Mouse (Mus musculus): ENCODE measurements around the gene Lce1b.
A peak's percentile ranks its signal among the peaks of the same experiment; 100 is the strongest.
"Not testable (repeated sequence)": the region's sequence is repeated elsewhere in the genome, so short reads cannot be mapped to it uniquely, and the experiment has no call there.

Gene Lce1b

DNA sequence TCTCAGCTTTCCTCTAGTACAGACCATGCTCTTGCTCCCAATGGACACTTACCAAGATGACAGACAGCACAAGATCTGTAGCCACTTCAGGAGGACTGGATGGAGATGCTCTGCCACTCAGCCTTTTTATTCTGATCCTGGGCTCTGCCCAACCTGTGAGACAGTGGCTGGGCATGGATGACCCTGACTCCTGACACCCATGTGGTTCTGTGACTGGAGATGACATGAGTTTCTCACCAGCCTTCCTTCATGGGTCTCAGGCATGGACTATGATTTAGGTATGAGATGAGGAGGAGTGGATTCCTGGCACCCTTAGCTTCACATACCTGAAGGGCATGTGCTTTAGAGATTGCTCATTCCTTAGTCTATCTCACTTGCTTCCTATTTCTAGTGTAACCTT, at the start of gene Lce1b:
TSS of gene Lce1b (minus strand) at position 101 of the 400 bp plus-strand sequence.
- DNase-seq: no peak

GRCm38 (mm10) chr3:92694613-92695012, 37.9 kb upstream of the Lce1b start:
- no peak for DNase-seq

GRCm38 (mm10) chr3:92691688-92692087, 35.0 kb upstream of the Lce1b start:
- DNase-seq: no peak

GRCm38 (mm10) chr3:92689154-92689553, 32.4 kb upstream of the Lce1b start:
- DNase-seq: not testable (repeated sequence)

- DNase-seq: no peak
These were observed 30.4 kb upstream of the Lce1b start, which contains the start of gene Lce1d for GRCm38 (mm10) chr3:92687110-92687509. TSS of gene Lce1d (minus strand) at chr3:92687210.

- no peak for DNase-seq
These were observed 22.2 kb upstream of the Lce1b start, which contains the start of gene Lce1c for GRCm38 (mm10) chr3:92678947-92679346. TSS of gene Lce1c (plus strand) at chr3:92679247.

- DNase-seq: no peak
These were observed 13.5 kb upstream of the Lce1b start, which contains the start of gene Lce1a2 for GRCm38 (mm10) chr3:92670215-92670614. TSS of gene Lce1a2 (minus strand) at chr3:92670315.

DNA sequence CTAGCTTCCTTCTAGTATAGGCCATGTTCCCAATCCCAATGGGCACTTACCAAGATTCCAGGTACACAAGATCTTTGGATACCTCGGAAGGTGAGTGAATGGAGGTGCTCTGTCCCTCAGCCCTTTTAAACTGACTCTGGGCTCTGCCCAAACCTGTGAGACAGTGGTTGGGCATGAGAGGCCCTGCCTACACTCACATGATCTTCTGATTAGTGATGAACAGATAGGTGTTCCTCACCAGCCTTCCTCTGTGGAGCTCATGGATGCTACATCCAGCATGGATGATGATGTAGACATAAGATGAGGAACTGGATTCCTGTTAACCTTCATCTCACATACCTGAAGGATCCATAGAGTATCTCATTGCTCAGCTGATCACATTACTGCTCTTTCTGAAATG, 8.5 kb downstream of the Lce1b start, which contains the start of gene Lce1a1:
TSS of gene Lce1a1 (minus strand) at position 101 of the 400 bp plus-strand sequence.
- no peak for DNase-seq

GRCm38 (mm10) chr3:92639854-92640253, 16.9 kb downstream of the Lce1b start:
- DNase-seq: no peak

GRCm38 (mm10) chr3:92638653-92638991, 18.1 kb downstream of the Lce1b start:
- DNase-seq: no peak

DNA sequence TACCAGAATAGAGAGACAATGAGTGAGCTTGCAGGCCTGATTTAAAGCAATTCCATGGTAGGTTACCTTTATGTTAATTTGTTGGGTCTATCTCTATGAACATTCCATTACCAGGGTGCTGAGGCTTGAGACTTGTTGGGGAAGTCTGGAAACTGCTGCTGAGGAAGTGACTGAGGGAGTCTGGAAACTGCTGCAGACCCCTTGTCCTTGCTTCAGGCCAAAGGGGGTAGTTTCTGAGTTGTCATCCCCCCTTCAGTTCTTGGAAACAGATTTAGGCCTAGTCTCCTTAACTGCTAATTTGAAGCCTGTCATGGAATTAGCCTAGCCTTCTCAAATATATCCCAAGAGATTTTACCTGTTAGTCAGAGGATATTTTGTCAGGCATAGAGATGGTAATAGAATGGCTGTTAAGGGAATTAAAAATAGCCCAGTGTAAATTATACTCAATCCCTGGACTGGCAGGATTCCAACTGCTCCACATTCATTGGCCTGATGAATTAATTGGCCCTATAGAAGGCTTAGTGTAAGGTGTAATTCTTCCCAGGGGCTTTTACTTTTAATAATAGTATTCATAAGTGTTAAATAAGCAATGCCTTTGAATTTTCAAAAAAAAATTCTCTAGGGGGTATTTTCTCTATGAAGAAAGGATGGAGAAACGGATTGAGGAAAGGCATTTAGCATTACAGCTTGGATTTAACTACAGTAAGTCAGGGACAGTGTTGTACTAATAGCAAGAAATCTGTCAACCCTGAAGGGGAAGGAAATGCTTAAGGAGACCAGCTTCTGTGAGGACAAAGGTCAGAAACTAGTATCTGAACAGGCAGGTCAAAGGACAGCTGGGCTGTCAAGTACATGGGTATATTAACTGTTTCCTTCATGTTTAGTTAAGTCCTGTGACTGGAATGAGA, 18.7 kb downstream of the Lce1b start:
- peak; percentile 53 for DNase-seq

GRCm38 (mm10) chr3:92621560-92621959, 35.2 kb downstream of the Lce1b start, which contains the start of gene Lce6a:
TSS of gene Lce6a (minus strand) at chr3:92621660.
- no peak for DNase-seq

- no peak for DNase-seq
These were observed 46.9 kb downstream of the Lce1b start for GRCm38 (mm10) chr3:92609804-92610203.

DNA sequence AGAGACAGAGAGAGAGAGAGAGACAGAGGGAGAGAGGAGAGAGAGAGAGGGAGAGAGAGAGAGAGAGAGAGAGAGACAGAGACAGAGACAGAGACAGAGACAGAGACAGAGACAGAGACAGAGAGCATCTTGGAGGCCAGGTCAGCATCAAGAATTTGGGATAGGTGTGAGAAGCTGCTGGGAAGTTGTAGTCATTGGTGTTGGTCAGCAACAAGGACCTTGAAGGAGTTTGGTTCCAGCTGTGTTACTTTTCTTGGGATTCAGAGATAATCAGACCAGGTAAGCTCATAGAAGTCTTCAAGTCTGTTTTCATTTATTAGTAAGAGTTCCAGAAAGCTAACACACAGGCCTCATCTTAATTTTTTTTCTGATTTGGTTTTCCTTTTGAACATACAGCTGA, 49.3 kb downstream of the Lce1b start, which contains the start of gene 2210017I01Rik:
TSS of gene 2210017I01Rik (minus strand) at position 101 of the 400 bp plus-strand sequence.
- DNase-seq: no peak
